Mouse (Mus musculus) testis, adult 2 months (tissue): Measurements from ENCODE around the gene Atp6v1e2. TPM values are rescaled to one million over a fixed set of nuclear protein-coding genes. Genes with fewer than 3 reads are reported as not detected.

Source experiments
- H3K27ac ChIP-seq: fragments of 200-500 bp; 2 replicates; pipeline ENCODE4 v1.5.1; 2012; ENCODE audit warnings: low read depth, low read length; ENCODE audit not compliant: control insufficient read depth, insufficient read depth
- H3K27me3 ChIP-seq: fragments of 200-500 bp; 2 replicates; pipeline ENCODE4 v1.6.1; 2012; ENCODE audit warnings: mild to moderate bottlenecking, low read length, moderate library complexity; ENCODE audit not compliant: control insufficient read depth, insufficient read depth
- H3K36me3 ChIP-seq: fragments of 200-500 bp; 2 replicates; pipeline ENCODE4 v1.6.1; 2012; ENCODE audit warnings: mild to moderate bottlenecking, low read length; ENCODE audit not compliant: control insufficient read depth, insufficient read depth
- H3K4me1 ChIP-seq: fragments of 200-500 bp; 2 replicates; pipeline ENCODE4 v1.6.1; 2012; ENCODE audit warnings: low read length; ENCODE audit not compliant: control insufficient read depth, insufficient read depth
- H3K4me3 ChIP-seq: fragments of 200-500 bp; 2 replicates; pipeline ENCODE4 v1.5.1; 2012; ENCODE audit warnings: low read depth, mild to moderate bottlenecking, low read length, moderate library complexity, mixed read lengths; ENCODE audit not compliant: control insufficient read depth
- CTCF ChIP-seq: fragments of 200-500 bp; IDR thresholded peaks from 2 replicates; pipeline ENCODE4 v1.5.1; 2012; ENCODE audit warnings: low read depth, mild to moderate bottlenecking, inconsistent platforms, low read length, moderate library complexity; ENCODE audit not compliant: control insufficient read depth, insufficient read depth, insufficient replicate concordance
- POLR2A ChIP-seq: fragments of 200-500 bp; IDR thresholded peaks from 2 replicates; pipeline ENCODE4 v1.6.1; 2012; ENCODE audit warnings: low read depth, mild to moderate bottlenecking, inconsistent platforms, low read length, moderate library complexity; ENCODE audit not compliant: control insufficient read depth
- polyA plus RNA-seq: library from polyadenylated mRNA; depleted of rRNA; stranded (reverse); fragments of >200 nt; gene quantifications from 2 replicates; pipeline ENCODE4 v1.2.3, GENCODE M21; 2012

Atp6v1e2 gene
- polyA plus RNA-seq, 1 experiment = 178 TPM

DNA sequence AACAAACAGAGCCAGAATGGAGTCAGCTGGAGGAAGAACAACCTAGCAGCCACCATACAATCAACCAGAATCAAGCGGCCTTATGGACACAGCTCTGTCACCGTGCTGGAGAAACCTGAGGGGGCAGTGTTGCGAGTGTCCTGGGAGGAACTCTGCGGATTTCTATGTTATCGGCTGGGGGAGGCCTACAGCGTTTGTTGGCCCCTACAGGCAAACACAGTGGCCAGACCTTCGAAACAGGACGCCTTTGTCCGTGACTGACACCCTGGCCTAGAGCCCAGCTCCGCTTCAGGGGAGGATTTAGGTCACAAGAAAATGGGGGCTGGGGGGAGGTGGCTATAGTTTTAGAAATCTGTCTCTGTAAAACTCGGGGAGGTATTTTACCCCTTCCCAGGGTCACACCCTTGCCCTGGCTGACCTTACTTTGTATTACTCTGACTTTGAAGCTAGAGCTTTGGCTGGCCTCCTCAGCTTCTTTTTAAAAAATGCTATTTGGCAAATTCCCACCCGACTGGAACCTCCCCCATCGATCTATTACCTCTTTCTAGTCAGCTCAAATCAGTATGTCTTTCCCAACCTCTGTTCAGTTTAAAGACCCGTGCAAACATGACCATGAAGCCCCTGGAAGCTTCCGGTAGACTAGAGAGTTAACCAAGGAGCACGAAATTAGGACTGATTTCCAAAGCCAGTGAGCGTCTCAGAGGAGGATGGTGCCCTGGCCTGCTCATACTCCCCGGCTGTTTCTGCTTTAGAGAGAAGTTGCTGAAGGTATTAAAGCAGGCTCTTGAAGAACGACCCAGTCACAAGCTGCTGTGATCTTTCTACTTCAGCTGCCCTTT lies 42.2 kb downstream of the Atp6v1e2 start:
- Histone ChIP-seq H3K4me1 (no peaks in the 10 kb centered on the region), H3K4me3 (no peak overlapping the region), H3K36me3 (no peaks in the 10 kb centered on the region), H3K27ac (peak overlapping the region; percentile 7; the same call in 1 of the 2 replicates), H3K27me3 (no peaks in the 10 kb centered on the region)
- TF ChIP-seq CTCF (peak; percentile 12; the same call in 1 of the 2 replicates), POLR2A (no peak)

DNA sequence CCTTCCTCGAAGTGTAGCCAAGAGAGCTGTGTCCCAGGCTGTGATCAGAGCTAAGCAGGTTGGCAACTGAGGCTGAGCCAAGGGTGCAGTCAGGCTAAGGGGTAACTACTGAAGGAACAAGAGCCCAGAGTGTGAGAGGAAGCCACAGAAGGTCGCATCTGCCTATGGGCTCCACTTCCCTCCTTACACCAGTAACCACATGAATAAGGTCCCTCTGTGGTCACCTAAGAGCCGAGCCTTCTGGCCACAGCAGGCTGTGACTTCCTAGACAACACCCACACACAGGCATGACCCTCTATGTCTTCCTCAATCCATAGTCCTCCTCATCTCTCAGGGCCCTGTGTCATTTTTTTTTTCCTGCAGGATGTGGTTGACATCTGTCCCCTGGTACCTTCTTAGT lies 43.5 kb downstream of the Atp6v1e2 start:
- Histone ChIP-seq H3K36me3 (no peaks in the 10 kb centered on the region), H3K27ac (no peak overlapping the region; the same call in 1 of the 2 replicates), H3K4me1 (no peaks in the 10 kb centered on the region), H3K4me3 (no peak overlapping the region), H3K27me3 (no peaks in the 10 kb centered on the region)
- TF ChIP-seq CTCF = no peak
- TF ChIP-seq POLR2A = no peak

DNA sequence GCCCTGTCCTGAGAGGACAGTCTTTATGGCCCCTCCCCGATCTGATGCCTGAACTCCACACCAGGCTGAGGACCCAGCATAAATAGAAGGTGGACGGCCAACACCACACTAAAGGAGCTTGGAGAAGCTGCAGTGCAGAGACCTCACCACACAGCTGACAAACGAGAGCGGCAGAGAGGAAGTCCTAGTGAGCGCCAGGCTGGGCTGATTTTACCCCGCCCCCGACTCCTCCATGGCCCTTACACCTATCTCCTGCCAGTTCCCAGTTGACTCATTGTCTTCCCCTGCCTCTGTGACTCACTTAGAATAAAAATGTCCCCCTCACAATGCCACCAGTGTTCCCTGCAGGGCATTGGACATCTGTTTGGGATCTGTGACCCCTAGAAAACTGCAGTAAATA lies 44.1 kb downstream of the Atp6v1e2 start:
- Histone ChIP-seq H3K4me3 (no peak overlapping the region), H3K27ac (no peak overlapping the region), H3K36me3 (no peaks in the 10 kb centered on the region), H3K4me1 (no peaks in the 10 kb centered on the region), H3K27me3 (no peaks in the 10 kb centered on the region)
- TF ChIP-seq CTCF = no peak
- TF ChIP-seq POLR2A = no peak

DNA sequence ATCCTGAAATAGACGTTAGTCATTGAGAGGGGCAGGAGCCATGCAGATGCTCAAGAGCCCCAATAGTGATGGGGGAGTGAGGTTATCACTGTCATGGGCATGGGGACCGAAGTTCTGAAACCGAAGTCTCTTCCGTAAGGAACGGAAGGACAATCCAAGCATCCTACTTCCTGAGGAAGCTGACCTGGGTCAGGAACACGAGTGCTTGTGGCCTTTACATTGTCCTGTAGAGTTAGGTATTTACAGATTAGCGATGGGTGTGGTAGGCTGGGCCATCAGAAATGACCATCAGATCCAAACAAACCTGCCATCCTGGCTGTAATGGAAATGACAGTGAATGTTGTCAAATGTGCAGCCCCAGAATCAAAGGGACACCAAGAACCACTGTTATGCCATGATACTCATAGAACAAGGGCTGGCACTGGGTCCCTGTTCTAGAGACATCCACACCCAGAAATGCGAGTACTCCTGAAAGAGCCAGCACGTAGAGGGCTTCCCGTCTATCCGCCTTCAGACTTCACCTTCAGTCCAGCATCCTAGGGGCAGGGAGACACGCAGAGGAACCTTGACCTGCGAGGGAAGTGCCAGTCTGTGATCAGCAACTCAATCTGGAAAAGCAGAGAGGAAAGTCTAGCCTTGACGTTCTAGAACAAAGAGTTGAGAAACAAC lies 45.2 kb downstream of the Atp6v1e2 start:
- TF ChIP-seq CTCF (no peak), POLR2A (no peak)
- Histone ChIP-seq H3K36me3 (no peaks in the 10 kb centered on the region), H3K4me1 (no peaks in the 10 kb centered on the region), H3K27me3 (no peaks in the 10 kb centered on the region), H3K4me3 (no peak overlapping the region), H3K27ac (no peak overlapping the region)

DNA sequence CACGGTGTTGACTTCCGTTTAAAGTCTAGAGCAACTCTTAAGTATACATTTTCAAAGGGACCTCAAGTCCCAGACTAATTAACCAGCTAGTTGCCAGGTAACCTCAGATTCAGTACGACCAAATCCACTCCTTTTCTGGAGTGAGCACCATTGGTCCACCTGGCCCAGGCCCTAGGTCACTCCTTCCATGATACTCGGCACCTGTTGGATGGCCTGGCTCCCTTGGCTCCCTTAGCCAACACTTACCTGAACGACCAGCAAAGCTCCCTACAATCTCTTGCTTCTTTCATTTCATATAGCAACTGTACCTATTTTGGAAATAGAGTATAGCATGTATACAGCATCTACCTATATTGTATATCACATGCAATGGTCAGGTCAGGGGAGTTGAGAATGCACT lies 47.1 kb downstream of the Atp6v1e2 start:
- Histone ChIP-seq H3K27me3 (no peaks in the 10 kb centered on the region), H3K36me3 (no peaks in the 10 kb centered on the region), H3K4me1 (no peaks in the 10 kb centered on the region), H3K4me3 (no peak overlapping the region), H3K27ac (no peak overlapping the region)
- TF ChIP-seq CTCF (no peak), POLR2A (no peak)

DNA sequence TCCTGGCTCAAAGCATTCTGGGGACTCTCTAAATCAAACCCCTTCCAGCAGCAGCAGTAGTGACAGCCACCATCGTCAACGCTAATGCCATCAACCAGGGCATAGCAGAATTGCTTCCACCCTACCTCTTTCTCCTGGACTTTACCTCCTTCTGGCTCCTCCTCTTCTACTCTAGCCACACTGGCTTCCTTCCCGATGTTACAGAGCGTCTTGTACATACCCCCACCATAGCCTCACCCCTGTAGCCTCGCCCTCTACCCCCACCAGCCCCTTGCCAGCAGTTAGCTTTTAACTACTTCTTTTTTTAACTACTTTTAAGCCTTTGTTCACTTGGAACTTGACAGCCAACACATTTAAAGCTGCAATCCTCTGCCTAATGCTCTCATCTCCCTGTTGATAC lies 47.9 kb downstream of the Atp6v1e2 start:
- Histone ChIP-seq H3K27me3 (no peaks in the 10 kb centered on the region), H3K4me3 (no peak overlapping the region), H3K36me3 (no peaks in the 10 kb centered on the region), H3K4me1 (no peaks in the 10 kb centered on the region), H3K27ac (no peak overlapping the region)
- no peak for TF ChIP-seq POLR2A
- no peak for TF ChIP-seq CTCF

DNA sequence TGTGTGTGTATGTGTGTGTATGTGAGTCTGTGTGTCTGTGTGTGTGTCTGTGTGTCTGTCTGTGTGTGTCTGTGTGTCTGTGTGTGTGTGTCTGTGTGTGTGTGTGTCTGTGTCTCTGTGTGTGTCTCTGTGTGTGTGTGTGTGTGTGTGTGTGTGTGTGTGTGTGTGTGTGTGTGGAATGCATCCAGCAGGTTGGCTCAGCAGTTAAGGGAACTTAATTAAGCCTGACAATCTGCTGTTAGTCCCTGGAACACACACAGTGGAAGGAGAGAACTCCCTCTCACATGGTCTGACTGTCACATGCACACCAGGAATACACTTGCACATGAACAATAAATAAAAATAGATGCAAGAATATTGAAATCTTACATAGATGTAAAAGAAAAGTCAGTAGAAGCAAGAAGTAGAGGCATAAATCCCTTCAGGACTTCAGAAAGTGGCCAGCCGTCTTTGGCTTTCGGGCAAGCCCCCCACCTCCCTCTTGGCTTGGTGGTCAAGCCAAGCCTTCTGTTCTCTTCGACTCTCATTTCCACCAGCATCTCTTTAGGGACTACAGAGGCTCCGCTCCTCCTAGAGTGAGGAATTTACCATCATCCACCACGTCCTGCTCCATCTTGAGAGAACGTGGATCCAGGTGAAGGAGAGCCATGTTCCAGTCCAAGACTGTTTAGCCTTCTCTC lies 50.1 kb downstream of the Atp6v1e2 start:
- Histone ChIP-seq H3K4me3 (no peak overlapping the region), H3K4me1 (no peaks in the 10 kb centered on the region), H3K27ac (no peak overlapping the region), H3K36me3 (no peaks in the 10 kb centered on the region), H3K27me3 (no peaks in the 10 kb centered on the region)
- TF ChIP-seq POLR2A = no peak
- no peak for TF ChIP-seq CTCF
